8 mouse cellular contexts compared by ENCODE assay signal in the genomic region with DNA sequence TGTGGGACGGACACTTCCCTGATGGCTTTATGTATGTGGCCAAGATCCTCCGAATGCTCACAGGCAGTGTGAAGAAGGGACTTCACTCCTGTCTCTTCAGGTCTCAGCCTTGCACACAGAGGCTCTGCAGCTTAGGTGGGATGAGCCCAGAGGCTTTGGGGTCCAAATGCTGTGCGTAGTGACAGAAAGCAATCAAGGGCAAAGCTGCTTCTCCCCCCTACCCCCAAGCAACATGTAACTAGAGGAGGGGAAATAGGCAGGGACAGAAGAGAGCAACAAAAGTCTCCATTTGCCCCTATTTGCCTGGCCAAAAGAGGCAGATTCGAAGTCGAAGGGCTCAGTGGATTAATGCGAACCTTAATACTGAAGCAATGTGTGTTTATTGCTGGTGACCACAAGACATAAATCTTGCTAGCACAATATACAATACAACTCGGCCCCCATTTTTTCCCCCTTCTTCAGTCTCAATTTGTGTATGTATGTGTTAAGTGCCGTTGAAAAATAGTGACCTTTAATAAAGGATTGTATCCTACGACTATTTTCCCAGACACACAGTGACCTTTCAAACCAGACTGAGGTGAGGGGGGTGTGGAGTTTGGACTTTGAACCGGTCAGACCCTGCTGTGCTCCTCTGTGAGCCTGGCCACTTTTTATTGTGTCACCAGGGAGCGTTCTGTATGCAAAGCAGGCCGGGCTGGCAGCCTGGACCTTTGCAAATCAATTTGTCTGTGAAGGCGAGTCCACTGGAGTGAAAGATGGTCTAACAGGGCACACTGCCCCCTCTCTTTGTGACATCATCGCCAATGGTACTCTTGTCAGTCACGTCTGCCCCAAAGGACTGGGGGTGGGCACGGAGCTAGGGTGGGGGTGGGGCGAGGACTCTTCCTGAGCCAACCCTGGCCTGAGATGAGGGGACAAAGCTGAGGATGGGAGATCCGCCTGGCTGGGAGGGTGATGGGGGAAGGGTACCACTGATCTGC.
DNase-seq lines count a peak whose midpoint lies in the region; ATAC-seq and TF ChIP-seq lines count a peak whose summit lies in the region.

No protein-coding gene starts in this region.

- no peaks in the 10 kb centered on the region for H3K9me3 ChIP-seq in intestine, embryonic 15.5 days
- H3K9me3 ChIP-seq in neural tube, embryonic 15.5 days (replicated peaks): no peaks in the 10 kb centered on the region

- no peak overlapping the region for H3K27ac ChIP-seq in intestine, embryonic 15.5 days
- no peak overlapping the region for H3K27ac ChIP-seq in liver, adult 2 months (replicated peaks; ENCODE audit: insufficient read depth, low read depth, low read length)
- H3K27ac ChIP-seq in neural tube, embryonic 15.5 days (replicated peaks): no peak overlapping the region

- no peak overlapping the region for H3K9ac ChIP-seq in intestine, embryonic 15.5 days
- no peak overlapping the region for H3K9ac ChIP-seq in liver, adult 2 months (ENCODE audit: low read depth, low read length)
- H3K9ac ChIP-seq in neural tube, embryonic 15.5 days (replicated peaks): no peak overlapping the region

- WGBS in intestine, embryonic 15.5 days: 33% methylated on average over 18 of the region's 18 CpGs
- WGBS in liver, adult 2 months: 32% methylated on average over 18 of the region's 18 CpGs
- WGBS in neural tube, embryonic 15.5 days: 12% methylated on average over 18 of the region's 18 CpGs

- ATAC-seq in intestine, embryonic 15.5 days: peak; percentile 87
- peak; percentile 58; the same call in 1 of the 2 replicates for ATAC-seq in neural tube, embryonic 15.5 days (ENCODE audit: low FRiP score)

- peak; percentile 20 to 28 for DNase-seq in cerebellum, postnatal 14 days
- no peak for DNase-seq in cerebellum, postnatal 25 days
- peak; percentile 92 for DNase-seq in liver, adult 2 months (ENCODE audit: extremely low read depth, low read depth, low spot score)
- no peak for DNase-seq in thymus, postnatal 25 days
- no peak for DNase-seq in natural killer cell, adult 2 months (ENCODE audit: low spot score in 2 of 2)
- DNase-seq in urinary bladder, postnatal 14 days (ENCODE audit: low spot score): no peak

- no peak overlapping the region for H3K4me3 ChIP-seq in intestine, embryonic 15.5 days (replicated peaks)
- no peak overlapping the region for H3K4me3 ChIP-seq in liver, adult 2 months (ENCODE audit: insufficient read depth, low read depth, low read length)
- H3K4me3 ChIP-seq in neural tube, embryonic 15.5 days (replicated peaks): no peak overlapping the region

- H3K4me2 ChIP-seq in intestine, embryonic 15.5 days (replicated peaks): peak overlapping the region; percentile 25; the same call in 1 of the 2 replicates
- peak overlapping the region; percentile 31; the same call in 1 of the 2 replicates for H3K4me2 ChIP-seq in neural tube, embryonic 15.5 days

- H3K36me3 ChIP-seq in intestine, embryonic 15.5 days: no peaks in the 10 kb centered on the region
- no peaks in the 10 kb centered on the region for H3K36me3 ChIP-seq in liver, adult 2 months (ENCODE audit: control insufficient read depth, insufficient read depth, low read length)
- H3K36me3 ChIP-seq in neural tube, embryonic 15.5 days: no peaks in the 10 kb centered on the region

- no peaks in the 10 kb centered on the region for H3K79me2 ChIP-seq in liver, adult 2 months (ENCODE audit: control insufficient read depth, insufficient read depth, low read length)

- H3K4me1 ChIP-seq in intestine, embryonic 15.5 days (replicated peaks): peaks cover 8% of the 10 kb centered on the region; the same call in 1 of the 2 replicates
- H3K4me1 ChIP-seq in liver, adult 2 months (ENCODE audit: control insufficient read depth, insufficient read depth, low read length): peaks cover 6% of the 10 kb centered on the region; the same call in 1 of the 2 replicates
- peaks cover 31% of the 10 kb centered on the region for H3K4me1 ChIP-seq in neural tube, embryonic 15.5 days

- no peak for TF ChIP-seq CTCF in liver, adult 2 months (IDR thresholded peaks at IDR 0.05; ENCODE audit: low read depth, low read length)

- no peaks in the 10 kb centered on the region for H3K27me3 ChIP-seq in intestine, embryonic 15.5 days (replicated peaks)
- H3K27me3 ChIP-seq in liver, adult 2 months (ENCODE audit: control insufficient read depth, insufficient read depth, low read length): no peaks in the 10 kb centered on the region
- H3K27me3 ChIP-seq in neural tube, embryonic 15.5 days (replicated peaks): 0 out of 2 replicates have a peak, but pooled peaks cover 3% of the 10 kb centered on the region

- no peak for TF ChIP-seq POLR2A in liver, adult 2 months (IDR thresholded peaks at IDR 0.05; ENCODE audit: extremely low read depth, insufficient read depth, low read length)

Comparison
In these comparisons a context has a peak if more than half of its experiments do, and no peak if none do; other contexts are left out.
1. DNase-seq: peak in cerebellum, postnatal 14 days (2 of 2) and liver, adult 2 months (single experiment); none in cerebellum, postnatal 25 days (0 of 2), thymus, postnatal 25 days (single experiment), natural killer cell, adult 2 months (0 of 2) and urinary bladder, postnatal 14 days (single experiment).